Mouse (Mus musculus) neural tube, postnatal 0 days (tissue): ENCODE data around the gene Ranbp17. TPM values are rescaled to one million over a fixed set of nuclear protein-coding genes. Genes with fewer than 3 reads are reported as not detected.

Experiments used
- polyA plus RNA-seq: library from polyadenylated mRNA; unstranded; fragments of >200 nt; fragmentation: Nextera tagmentation; extraction: Ambion mirVana; gene quantifications from 2 replicates; pipeline ENCODE4 v1.2.1, GENCODE M21; 2015

Ranbp17 gene
- polyA plus RNA-seq: 5.1 and 5.3 TPM in 2 replicates

DNA sequence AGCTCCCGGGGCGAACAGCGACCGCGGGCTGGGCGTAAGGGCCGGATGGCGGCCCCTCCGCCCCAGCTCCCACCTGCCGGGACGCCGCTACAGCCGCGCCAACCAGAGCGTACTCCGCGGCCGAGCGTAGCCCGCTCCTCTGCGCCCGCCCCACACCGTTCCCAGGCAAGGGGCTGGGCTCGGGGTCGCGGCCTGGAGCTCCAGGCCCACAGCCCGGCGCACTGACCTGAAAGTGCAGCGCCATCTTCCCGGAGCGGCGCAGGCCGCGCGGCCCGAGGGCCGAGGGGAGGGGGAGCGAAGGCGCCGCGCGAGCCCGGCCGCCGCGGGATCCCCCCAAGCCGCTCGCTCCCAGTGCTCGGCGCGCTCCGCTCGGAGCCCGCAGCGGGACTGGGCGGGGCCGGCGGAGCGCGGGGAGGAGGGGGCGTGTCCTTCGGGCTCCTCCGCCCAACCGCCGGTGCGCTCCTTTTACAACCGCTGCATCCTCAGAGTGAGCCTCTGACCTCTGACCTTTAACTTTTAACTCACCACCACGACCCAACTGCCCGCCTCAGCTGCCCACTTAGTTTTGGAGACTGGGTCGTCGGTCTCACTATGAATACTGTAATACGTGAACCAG, at the start of gene Ranbp17:
TSS of gene Ranbp17 (minus strand) at position 371 of the 616 bp plus-strand sequence.

GRCm38 (mm10) chr11:33276637-33277036, 236.9 kb downstream of the Ranbp17 start, which contains the start of gene Gm12117:
Gm12117 (minus strand) TSS chr11:33276737.

DNA sequence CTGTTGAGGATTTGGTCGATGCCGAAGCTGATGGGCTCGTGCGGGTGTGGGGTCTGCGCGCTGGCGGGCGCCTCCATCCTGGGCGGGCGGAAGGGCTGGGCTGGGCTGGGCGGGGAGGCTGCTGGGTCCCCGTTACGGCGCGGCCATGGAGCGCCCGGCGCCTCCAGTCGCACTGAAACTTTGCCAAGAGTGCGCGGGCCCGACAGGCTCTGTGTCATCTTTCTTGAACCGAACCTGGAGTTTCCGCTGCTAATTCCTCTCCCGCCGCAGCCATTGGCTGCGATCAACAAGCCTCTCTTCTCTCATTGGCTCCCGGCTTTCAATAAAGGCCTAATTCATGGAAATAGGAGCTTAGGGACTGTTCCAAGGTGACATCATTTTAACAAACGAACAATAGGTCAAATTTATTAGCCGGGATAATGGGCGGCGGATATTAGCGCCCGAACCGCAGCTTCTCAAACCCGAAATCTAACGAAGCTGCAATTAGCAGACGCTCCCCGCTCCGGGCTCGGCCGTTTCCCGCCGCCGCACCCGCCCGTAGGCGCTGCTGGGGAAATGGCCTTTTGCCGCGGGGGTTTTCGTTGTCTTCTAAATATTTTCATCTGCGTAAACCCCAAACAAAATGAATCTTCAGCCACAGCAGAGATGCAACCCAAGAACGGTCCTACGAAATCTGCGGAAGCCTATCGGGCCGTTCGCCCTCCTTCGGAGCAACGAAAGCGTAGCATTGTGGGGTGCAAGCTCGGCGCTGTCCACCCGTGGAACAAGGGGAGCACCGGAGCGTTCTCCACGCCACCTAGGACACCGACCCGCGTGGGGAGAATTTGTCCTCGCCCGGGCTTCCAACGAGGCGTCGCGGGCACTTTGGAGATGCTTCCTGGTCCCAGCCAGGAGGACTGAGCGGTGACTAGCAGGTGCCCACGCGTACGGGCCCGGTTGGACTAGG, 309.9 kb downstream of the Ranbp17 start, which contains the start of gene Tlx3:
TSS of gene Tlx3 (minus strand) at position 207 of the 946 bp plus-strand sequence.

GRCm38 (mm10) chr11:33162998-33163506, 350.5 kb downstream of the Ranbp17 start, which contains the start of gene Npm1:
Npm1 (minus strand) TSS chr11:33163206.

Other genes starting within 250 kb of the Ranbp17 start
- gene Gm12117, start 237.0 kb downstream of the Ranbp17 start, polyA plus RNA-seq: not detected in 2 replicates
- gene Gabrp, start 65.2 kb upstream of the Ranbp17 start, polyA plus RNA-seq: not detected in 2 replicates
- gene D130052B06Rik, start 85.6 kb upstream of the Ranbp17 start, polyA plus RNA-seq: not detected in 2 replicates